Mouse (Mus musculus): ENCODE measurements around the gene Gm4631.
"Not testable (repeated sequence)": the region's sequence is repeated elsewhere in the genome, so short reads cannot be mapped to it uniquely, and the experiment has no call there.

Gm4631 gene

DNA sequence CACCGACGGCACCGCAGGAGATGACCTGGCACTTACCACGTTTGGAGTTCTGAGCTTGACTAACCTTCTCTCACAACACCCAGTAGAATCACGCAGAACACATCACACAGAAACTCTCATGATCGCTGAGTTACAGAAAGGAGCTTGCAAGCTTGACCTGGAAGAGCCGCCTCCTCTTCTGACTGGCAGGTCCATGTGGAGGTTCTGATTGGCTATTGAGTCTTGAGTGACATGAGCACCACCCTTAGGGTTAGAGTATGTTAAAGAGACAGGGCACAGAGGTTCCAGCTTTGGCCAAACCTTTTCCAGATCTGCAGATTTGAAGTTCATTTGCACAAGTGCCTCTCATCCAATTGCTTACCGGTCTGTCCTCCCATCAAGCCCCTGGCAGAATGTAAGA is at the start of gene Gm4631:
Gene Gm4631, minus strand, starts transcription at position 101 of the 400 bp plus-strand sequence.
- DNase-seq (ENCODE audit: low spot score), result not testable (repeated sequence)

DNA sequence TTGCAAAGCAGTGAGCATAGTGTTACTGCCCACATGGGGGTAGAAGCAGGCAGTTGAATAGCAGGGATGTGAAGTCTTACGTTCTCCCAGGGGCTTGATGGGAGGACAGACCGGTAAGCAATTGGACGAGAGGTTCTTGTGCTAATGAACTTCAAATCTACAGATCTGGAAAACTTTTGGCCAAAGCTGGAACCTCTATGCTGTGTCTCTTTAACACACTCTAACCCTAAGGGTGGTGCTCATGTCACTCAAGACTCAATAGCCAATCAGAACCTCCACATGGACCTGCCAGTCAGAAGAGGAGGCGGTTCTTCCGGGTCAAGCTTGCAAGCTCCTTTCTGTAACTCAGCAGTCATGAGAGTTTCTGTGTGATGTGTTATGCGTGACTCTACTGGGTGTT is 34.1 kb upstream of the Gm4631 start, which contains the start of gene Zfp968:
Gene Zfp968, plus strand, starts transcription at position 301 of the 400 bp plus-strand sequence.
- not testable (repeated sequence) for DNase-seq (ENCODE audit: low spot score)

DNA sequence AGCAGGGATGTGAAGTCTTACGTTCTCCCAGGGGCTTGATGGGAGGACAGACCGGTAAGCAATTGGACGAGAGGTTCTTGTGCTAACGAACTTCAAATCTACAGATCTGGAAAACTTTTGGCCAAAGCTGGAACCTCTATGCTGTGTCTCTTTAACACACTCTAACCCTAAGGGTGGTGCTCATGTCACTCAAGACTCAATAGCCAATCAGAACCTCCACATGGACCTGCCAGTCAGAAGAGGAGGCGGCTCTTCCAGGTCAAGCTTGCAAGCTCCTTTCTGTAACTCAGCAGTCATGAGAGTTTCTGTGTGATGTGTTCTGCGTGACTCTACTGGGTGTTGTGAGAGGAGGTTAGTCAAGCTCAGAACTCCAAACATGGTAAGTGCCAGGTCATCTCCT is 63.2 kb downstream of the Gm4631 start, which contains the start of gene Gm14440:
Gene Gm14440, plus strand, starts transcription at position 301 of the 400 bp plus-strand sequence.
- DNase-seq (ENCODE audit: low spot score), result not testable (repeated sequence)
